Mouse (Mus musculus) lung, postnatal 0 days (tissue): ENCODE measurements around the gene Tnni2.

Experiments used
- CTCF ChIP-seq: IDR thresholded peaks from 2 replicates; pipeline ENCODE4 v1.5.1; 2016; ENCODE audit warnings: antibody characterized with exemption, mild to moderate bottlenecking
- EP300 ChIP-seq: IDR thresholded peaks from 2 replicates; pipeline ENCODE4 v1.6.1; 2016; ENCODE audit warnings: antibody characterized with exemption, mild to moderate bottlenecking, control low read depth

- TF ChIP-seq CTCF (no peak), EP300 (peak; percentile 16; the same call in 1 of the 2 replicates)
Observed at GRCm38 (mm10) chr7:142403591-142403990, 38.0 kb upstream of the Tnni2 start.
